In genomic region chr12:99935403-99935802, GRCm38 (mm10) we compare ENCODE assay signal across 23 mouse cellular contexts.
"Had no signal": no experiment of that assay in that cellular context is flagged by ENCODE, and none has a peak within 500 bp of the region (broad histone marks: within the 10 kb centered on the region; RNA-seq: fewer than 3 reads in every experiment).

No protein-coding gene starts in this region.

- H3K4me3 ChIP-seq: limb, embryonic 10.5 days; limb, embryonic 13.5 days; liver, embryonic 12.5 days; liver, embryonic 15.5 days; lung, embryonic 15.5 days; megakaryocyte, embryonic 14.5 days; midbrain, embryonic 10.5 days; midbrain, embryonic 13.5 days; myocyte; neural tube, embryonic 13.5 days; stomach, embryonic 15.5 days had no signal

- H3K27me3 ChIP-seq: limb, embryonic 13.5 days; liver, embryonic 12.5 days; liver, embryonic 15.5 days; lung, embryonic 15.5 days; megakaryocyte, embryonic 14.5 days; midbrain, embryonic 13.5 days; neural tube, embryonic 13.5 days; stomach, embryonic 15.5 days had no signal

- H3K9ac ChIP-seq: limb, embryonic 13.5 days; liver, embryonic 12.5 days; liver, embryonic 15.5 days; lung, embryonic 15.5 days; midbrain, embryonic 13.5 days; neural tube, embryonic 13.5 days; stomach, embryonic 15.5 days had no signal

- H3K9me3 ChIP-seq: limb, embryonic 10.5 days; limb, embryonic 13.5 days; liver, embryonic 12.5 days; liver, embryonic 15.5 days; lung, embryonic 15.5 days; megakaryocyte, embryonic 14.5 days; midbrain, embryonic 10.5 days; midbrain, embryonic 13.5 days; neural tube, embryonic 13.5 days; stomach, embryonic 15.5 days had no signal

- ATAC-seq: liver, embryonic 12.5 days; midbrain, embryonic 13.5 days; midbrain, embryonic 16.5 days had no signal

- H3K4me2 ChIP-seq: limb, embryonic 13.5 days; liver, embryonic 12.5 days; liver, embryonic 15.5 days; lung, embryonic 15.5 days; midbrain, embryonic 13.5 days; neural tube, embryonic 13.5 days; stomach, embryonic 15.5 days had no signal

- H3K4me1 ChIP-seq: limb, embryonic 10.5 days; limb, embryonic 13.5 days; liver, embryonic 12.5 days; liver, embryonic 15.5 days; midbrain, embryonic 10.5 days; midbrain, embryonic 13.5 days; neural tube, embryonic 13.5 days; stomach, embryonic 15.5 days had no signal

- H3K27ac ChIP-seq: kidney, postnatal 0 days; limb, embryonic 10.5 days; limb, embryonic 13.5 days; liver, embryonic 12.5 days; liver, embryonic 15.5 days; lung, embryonic 15.5 days; midbrain, embryonic 10.5 days; midbrain, embryonic 13.5 days; neural tube, embryonic 13.5 days; stomach, embryonic 15.5 days had no signal

- DNase-seq: kidney, adult 2 months; kidney, postnatal 25 days; liver; lung, adult 18-20 months; lung, postnatal 10 days; lung, postnatal 36 days; retina, postnatal 1 day; right cerebral cortex, postnatal 25 days; spleen, adult 18-20 months; thymus, postnatal 25 days had no signal

- H3K36me3 ChIP-seq: liver, embryonic 15.5 days had no signal
